Mouse (Mus musculus): ENCODE results near the gene Gata2.

Gene Gata2

DNA sequence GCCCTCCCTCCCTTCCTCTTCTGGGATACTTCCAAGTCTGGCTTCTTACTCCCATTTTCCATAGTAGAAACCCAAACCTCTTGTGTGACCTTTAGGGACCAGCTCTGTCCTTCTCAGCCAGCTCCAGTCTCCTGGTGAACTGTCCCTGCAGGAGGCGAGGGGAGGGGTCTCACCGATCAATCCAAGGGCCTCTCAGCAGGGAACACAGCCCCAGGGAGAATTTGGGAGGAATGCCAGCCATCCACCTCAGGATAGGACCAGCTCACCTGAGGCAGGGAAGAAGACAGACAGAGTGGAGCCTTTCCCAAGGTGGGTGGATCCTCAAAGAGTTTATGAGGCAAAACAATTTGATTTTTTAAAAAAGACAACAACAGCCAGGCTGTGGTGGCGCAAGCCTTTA lies 16.5 kb downstream of the Gata2 start:
- DNase-seq: no peak

DNA sequence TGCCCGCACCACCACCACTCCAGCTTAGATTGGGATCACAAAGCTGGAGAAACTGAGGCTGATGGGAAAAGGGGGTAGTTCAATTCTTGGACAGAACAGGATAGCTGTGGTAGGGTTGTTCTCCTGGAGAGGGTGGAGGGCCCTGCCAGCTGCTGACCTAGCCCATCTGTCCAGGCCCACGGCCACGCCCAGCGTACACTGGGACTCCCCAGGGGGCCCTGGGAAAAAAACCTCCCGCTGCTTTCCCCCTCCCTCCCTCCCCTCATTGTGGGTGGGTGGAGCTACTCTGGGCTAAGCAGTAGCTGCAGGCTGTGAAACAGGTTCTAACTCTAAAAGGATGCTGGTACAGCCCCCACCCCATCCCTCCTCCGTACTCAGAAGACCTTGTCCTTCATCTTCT lies 22.1 kb downstream of the Gata2 start:
- DNase-seq: no peak

DNA sequence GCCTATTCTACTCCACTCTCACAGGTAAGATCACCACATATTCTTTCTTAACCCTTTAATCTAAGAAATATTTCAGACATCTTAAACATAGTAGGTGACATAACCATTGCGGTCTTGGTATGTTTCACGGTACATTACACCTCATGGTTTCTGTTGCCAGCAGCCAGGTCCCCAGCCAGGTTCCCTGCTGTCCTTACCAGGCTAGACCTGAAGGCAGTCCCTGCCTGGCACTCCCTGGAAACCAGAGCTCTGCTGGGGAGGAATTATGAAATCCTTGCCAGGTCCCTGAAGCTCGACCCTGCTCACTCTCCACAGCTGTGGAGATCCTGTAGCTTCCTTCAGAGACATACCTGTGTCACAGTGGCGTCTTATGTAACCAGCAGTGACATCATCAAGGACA lies 22.5 kb downstream of the Gata2 start:
- no peak for DNase-seq

DNA sequence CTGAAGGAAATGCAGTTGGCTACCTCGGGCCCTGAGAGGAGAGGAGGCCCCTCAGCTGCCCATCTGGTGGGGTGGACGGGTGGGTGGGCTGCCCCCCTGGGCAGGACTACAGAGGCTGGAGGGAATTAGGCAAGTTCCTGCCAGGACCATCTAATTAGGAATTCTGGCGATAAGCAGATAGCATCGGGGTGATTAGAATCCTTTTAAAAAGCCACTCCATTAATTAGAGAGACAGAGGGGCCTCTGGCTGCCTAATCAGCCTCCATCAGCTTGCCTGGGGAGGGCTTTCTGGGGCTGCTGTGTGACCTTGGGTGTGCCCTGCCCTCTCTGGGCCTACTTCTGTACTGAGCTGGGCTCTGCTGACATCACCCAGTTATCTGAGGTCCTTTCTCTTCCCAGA lies 25.4 kb downstream of the Gata2 start:
- DNase-seq: no peak

DNA sequence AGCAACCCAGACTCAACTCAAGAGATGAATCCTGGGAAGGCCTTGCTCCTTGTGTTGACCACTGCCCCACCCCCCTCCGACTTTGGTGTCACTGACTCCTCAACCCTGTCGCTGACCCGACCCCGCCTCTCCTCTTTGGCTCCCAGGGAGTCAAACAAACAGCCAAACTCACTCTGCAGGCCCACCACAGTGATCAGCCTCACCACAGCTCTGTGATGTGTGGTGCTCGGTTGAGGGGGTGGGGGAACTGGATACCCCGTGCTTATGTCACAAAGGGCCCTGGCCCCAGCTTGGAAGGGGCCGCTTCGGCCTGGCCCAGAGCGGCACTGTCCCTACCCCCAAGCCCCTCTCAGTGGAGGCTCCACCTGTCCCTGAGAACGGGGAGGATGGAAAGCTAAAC lies 28.3 kb downstream of the Gata2 start, which contains the start of gene Dnajb8:
TSS of gene Dnajb8 (plus strand) at position 301 of the 400 bp plus-strand sequence.
- DNase-seq: no peak

DNA sequence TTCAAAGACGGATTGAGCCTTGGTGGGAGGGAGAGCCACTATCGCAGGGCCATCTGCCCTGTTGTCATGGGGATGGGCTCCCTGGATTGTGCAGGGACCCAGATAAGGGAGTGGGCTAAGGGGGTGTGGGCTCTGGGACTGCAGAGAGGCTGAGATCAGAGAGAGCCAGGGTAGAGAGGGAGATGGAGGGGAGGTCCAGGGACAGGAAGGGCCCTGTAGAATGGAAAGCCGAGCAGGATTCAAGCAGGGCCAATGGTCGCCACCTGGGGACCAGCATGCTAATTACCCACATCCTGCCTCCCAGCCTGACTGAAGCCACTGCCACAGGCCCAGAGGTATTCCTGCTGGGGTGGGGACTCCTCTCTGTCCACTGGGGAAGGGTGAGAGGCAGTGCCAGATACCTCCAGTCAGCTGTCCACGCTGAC lies 32.9 kb downstream of the Gata2 start:
- no peak for DNase-seq

DNA sequence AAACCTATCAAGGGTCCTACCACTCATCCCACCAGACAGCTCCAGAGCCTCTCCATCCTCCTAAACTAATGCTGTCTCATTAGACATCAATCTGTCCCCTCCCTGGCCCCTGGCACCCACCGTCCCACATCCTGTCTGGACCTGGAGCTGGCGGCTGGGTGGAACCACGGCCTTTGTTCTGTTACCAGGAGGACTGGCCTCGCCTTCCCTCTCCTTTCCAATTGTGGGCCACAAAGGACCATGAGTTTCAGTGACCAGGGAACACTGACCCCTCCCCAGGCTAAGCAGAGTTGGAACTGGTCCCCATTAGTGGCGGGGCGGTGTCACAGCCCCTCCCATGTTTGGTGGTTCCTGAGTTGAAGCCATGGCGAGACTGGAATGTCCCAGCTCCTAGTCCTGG lies 33.8 kb downstream of the Gata2 start:
- DNase-seq: no peak

DNA sequence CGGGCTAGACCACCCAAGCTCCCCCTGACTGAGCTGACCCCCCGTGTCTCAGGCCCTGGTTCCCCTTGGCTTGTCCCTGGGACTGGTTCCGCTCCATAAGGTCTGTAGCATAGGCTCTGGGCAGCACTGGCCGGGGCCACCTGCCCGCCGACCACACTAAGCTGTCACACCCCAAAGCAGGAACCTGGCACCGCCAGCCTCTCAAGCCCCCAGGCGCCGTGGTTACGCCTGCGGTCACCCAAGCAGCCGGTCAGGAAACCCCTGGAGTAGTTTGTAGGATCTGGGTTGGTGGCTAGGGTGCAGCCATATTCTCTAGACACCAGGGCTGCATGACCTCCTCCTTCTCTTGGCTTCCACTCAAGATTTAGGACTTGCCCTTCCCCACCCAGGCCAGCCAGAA lies 35.5 kb downstream of the Gata2 start:
- no peak for DNase-seq

DNA sequence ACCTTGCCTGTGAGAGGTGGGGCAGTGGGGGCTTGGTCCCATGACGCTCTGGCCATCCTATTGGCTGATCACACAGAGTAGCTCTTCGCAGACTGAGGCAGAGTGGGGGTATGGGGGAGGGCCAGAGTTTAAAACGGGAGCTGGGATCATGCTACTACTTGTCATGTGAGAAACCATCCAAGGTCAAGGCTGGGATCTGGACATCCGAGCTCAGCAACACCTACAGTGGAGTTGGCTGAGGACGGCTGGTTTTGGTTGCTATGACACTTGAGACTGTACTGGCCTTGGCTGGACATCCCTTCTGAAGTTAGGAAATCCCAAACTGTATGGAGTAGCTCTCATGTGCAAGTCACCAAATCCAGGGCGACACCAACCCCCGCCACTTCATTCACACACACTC lies 38.1 kb downstream of the Gata2 start:
- no peak for DNase-seq

DNA sequence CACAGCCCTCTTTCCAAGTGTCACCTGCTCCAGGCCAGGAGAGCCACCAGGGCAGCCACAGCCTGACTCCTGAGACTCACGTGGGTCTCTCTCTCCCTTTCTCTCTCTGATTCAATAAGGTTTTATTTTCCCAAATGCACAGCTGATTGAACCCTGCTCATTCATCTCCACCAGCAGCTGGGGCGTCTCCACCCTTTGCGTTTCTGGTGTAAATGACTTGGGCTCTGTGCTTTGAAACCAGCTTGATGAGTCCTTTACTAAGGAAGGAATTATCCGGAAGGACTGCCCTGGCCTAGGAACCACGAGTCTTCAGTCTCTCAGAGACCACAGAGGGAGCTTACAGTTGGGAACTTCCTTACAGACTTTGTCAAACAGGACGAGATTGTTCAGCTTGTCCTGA lies 38.5 kb downstream of the Gata2 start:
- no peak for DNase-seq

DNA sequence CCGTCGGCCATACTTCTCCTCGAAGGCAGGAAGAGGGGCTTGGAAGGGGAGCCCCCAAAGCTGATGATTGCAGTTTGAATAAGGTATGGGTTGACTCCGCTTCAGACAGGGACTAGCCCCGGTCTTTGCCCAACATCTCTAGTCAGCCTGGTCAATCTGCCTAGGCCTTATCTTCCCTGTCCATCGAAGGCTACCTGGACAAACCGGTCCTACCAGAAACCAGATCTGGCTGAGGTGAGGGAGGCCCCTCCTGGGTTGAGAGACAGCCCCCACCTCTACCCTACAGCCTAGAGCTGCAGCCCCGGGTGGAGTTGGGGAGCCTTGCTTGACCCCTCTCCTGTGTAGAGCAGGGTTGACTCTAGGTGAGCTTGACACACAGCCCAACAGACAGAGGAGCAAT lies 40.3 kb downstream of the Gata2 start:
- no peak for DNase-seq

DNA sequence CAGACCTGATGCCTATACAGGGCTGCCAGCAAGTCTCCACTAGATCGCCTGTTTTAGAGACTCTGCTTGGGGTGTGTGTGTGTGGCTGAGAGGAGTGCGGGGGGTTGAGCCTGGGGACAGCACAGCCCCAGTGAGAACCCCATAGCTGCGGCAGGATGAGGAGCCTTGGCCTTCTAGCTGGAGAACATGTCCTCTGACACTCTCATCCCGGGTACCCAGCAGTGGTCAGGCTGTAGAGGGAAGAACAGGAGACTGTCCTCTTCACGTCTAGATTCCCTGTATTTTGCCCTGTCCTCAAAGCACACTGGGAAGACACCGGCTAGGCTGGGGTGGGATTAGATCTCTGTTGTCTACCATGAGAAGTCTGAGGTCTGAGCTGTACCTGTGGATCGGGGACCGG lies 41.8 kb downstream of the Gata2 start:
- no peak for DNase-seq

DNA sequence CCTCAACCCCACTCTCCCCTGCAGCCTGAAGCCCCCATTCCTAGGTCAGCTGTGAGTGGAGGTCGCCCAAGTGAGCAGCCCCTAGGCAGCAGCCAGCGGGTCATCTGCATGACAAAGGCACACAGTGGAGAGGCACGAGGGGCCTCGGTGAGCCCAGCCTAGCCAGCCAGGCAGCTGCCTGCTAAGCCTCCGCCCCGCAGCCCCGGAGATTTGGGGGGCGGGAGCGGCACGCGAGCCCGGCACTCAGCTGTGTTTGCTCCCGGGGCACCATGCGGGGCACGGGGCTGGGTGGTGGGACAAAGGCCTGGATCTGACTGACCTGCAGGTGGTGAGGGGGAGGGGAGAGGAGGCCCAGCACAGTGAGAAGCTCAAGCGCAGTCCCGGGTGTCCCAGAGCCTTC lies 42.3 kb downstream of the Gata2 start:
- DNase-seq: no peak

DNA sequence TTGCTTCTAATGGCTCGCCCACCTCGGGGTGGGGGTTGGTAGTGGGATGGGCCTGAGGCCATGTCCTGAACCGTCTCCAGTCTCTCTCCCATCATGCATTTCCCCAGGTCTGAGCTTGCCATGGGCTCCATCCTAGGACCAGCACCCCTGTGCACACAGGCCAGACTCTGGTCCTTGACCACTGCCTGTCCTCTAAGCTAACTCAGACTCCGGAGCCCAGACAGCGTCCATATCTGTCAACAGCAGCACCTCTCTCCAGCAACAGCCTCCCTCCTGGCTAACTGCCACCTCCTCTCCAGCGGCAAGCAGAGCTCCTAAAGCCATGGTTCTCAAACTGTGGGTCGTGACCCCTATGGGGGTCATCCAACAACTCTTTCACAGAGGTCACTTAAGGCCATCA lies 42.8 kb downstream of the Gata2 start:
- no peak for DNase-seq

DNA sequence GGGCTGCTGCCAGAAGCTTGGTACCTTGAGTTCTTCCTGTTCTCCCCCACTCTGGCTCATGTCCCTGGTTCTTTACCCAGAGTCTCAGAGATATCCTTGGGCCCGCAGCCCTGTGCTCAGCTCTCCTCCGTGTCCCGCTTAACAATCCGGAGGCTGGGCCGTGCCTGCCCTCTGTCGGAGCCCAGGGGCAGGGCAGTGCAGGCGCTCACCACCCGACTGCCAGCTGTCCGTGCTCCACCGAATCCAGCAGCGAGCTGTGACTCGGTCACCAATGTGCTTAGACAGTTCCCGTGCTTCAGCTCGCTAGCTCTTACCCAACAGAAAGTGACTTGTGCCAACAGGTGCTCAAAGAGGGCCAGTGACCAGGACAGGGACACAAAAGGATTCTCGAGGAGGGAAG lies 48.9 kb downstream of the Gata2 start:
- DNase-seq: peak; percentile 19 to 27

DNA sequence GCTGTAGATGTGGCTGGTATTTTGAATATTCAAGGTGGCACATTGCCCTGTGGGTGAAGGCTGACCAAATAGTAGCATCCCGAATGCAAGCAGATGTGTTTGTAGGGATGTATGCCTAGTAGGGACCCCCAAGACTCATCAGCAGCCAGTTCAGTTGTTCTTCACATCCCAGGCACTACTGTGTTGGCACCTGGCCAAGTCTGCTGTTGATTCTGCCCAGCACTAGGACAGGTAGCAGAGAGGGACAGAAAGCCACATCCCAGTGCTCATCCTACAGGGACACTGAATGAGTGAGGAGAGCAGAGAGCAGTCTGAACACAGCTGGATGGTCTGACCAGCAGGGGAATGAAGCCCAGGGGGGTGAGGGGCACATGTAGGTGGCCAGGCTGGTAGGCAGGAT lies 55.5 kb downstream of the Gata2 start:
- DNase-seq: no peak

DNA sequence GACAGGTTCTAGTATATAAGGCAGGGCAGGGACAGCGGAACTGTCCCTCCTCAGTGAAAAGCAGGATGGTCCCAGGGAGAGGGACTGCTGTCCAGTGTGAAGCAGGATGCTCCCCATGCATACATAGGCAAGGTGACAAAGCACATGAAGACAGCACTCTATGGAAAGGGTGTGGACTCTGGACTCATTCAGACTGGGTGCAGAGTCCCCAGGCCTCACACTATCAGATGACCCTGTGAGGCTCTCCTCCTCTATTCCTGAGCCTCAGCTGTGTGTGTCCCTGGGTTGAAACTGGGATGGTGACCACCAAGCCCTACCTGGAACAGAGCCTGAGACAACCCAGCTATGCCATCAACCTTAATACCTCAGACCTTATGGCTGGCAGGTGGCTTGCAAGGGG lies 57.7 kb downstream of the Gata2 start:
- no peak for DNase-seq

DNA sequence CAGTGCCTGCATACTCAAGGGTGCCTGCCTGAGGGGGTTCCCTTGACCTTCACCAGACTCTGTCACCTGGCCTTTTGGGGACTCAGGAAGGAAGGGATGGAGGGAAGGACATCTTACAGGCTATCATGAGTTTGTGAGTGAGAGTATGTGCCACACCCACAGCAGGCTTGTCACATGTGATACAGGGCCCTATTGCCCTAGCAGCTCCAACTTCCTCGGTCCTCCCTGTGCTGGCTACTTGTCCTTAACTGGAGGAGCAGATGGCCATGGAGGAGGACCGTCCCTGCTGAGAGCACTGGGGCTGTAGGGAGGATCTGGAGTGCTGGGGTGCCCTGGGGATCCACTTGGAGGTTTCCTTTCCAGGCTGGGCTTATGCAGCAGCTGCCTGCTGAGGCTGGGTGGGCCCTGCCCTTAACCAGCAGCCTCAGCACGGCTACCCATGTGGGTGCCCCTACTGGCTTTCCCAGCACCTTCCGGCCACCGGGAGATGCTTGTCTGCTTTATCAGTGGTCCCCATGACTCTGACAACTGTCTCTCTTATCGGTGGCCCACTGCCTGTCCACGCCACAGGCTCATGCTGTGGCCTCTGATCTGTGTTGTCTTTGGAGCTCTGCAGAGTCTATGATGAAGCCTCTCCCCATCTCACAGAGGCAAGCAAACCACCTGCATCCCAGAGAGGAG lies 58.2 kb downstream of the Gata2 start:
- DNase-seq: no peak

DNA sequence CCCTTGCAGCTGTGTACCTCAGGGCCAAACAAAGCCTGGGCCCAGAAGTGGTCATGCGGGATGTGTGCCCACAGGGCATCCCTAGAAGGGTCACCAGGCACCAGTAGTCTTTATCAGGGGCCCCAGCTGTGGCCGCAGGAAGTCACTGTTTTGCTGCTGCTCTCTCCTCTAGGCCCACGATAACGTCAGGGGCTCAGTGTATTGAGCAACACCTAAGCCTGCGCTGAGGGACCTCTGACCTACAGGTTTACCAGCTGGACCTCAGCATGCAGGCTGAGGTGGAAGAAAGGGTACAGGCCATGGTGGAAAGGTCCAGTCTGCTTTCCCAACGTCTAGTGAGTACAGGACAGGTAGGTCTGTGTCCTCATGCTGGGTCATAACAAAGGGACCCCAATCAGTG lies 60.4 kb downstream of the Gata2 start:
- no peak for DNase-seq

DNA sequence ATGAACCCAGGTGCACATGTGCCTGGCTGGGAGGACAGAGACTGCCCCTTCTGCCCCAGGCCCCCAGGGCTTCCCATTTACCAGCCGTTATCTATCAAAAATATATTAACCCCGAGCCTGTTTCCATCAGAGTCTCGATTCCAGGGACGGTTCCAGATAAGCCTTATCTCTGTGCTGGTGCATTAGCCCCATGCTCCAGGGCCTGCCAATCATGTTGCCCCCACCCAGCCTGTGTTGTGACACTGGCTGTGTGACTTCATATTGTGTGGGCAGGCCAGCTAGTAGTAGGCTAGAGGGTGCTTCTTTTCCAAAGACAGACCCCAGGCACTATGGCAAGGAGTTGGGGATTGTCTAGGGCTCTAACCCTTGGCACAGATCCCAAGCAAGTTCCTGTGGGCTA lies 61.7 kb downstream of the Gata2 start:
- no peak for DNase-seq

All from thymus, postnatal 36 days (tissue).